Mouse (Mus musculus): Measurements from ENCODE around the gene Slc9a8. TPM values are rescaled to one million over a fixed set of nuclear protein-coding genes. Genes with fewer than 3 reads are reported as not detected.

Slc9a8 gene
- polyA plus RNA-seq, 1 experiment = 75.4 TPM

DNA sequence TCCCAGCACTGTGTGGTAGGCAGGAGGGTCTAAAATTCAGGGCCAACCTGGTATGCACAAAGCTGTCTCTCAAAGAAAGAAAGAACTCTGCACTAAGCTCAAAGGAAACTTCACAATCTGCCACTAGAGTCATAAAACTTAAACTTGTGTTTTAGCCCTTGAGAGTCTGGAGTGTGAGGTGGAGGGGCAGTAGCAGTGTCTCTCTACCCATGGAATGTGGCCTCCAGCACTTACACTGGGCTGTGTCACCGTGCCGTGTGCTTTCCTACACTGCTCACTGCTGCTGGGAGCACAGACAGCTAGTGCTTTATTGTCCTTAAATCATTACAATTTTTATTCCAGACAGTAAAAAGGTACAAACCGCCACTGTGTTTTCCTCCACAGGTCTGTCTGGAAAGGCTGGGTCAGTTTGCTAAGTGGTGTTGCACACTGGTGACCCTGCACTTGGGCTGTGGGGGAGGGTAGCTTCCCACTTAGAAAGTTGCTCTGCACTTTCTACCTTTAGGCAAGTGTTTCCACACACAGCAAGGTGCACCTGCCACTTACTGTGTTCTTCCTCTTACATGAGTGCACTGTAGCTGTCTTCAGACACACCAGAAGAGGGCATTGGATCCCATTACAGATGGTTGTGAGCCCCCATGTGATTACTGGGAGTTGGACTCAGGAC, 86.3 kb downstream of the Slc9a8 start:
- 99% methylated on average over 3 of the region's 3 CpGs for WGBS
- no peak overlapping the region for H3K27ac ChIP-seq (ENCODE audit: control insufficient read depth, insufficient read depth, low read length)

DNA sequence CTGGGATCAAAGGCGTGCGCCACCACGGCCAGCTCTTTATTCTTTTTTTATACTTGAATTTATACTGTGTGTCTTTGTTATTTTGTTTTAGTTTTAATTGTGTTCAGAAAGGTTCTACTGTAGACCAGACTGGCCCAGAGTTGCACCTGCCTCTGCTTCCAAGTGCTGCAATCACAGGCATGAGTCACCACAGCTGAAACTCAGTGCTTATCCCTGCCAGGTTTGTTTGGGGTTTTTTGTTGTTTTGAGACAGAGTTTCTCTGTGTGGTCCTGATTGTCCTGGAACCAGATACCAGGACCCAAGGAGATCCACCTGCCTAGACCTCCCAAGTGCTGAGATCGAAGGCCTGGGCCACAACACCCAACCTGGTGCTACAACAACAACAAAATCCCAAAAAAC, 87.1 kb downstream of the Slc9a8 start:
- 97% methylated on average over 4 of the region's 4 CpGs for WGBS
- Histone ChIP-seq H3K27me3 (ENCODE audit: control insufficient read depth, insufficient read depth, low read length) (no peaks in the 10 kb centered on the region), H3K36me3 (ENCODE audit: control insufficient read depth, insufficient read depth, low read length) (peaks cover 46% of the 10 kb centered on the region), H3K4me3 (ENCODE audit: control insufficient read depth, insufficient read depth, low read length) (no peak overlapping the region), H3K27ac (ENCODE audit: control insufficient read depth, insufficient read depth, low read length) (no peak overlapping the region), H3K4me1 (replicated peaks; ENCODE audit: control insufficient read depth, insufficient read depth, low read length) (peaks cover 38% of the 10 kb centered on the region)
- TF ChIP-seq CTCF (IDR thresholded peaks at IDR 0.05; ENCODE audit: borderline replicate concordance, control insufficient read depth, extremely low read depth, insufficient read depth, low read length, poor library complexity) (no peak), POLR2A (IDR thresholded peaks at IDR 0.05; ENCODE audit: control insufficient read depth, extremely low read depth, insufficient read depth, low read length, poor library complexity) (no peak)
- no peak for DNase-seq

More for the DNA sequence above, 86.3 kb downstream of the Slc9a8 start:
- no peak for DNase-seq
- Histone ChIP-seq H3K4me3 (ENCODE audit: control insufficient read depth, insufficient read depth, low read length) (no peak overlapping the region), H3K4me1 (replicated peaks; ENCODE audit: control insufficient read depth, insufficient read depth, low read length) (peaks cover 38% of the 10 kb centered on the region), H3K27me3 (ENCODE audit: control insufficient read depth, insufficient read depth, low read length) (no peaks in the 10 kb centered on the region), H3K36me3 (ENCODE audit: control insufficient read depth, insufficient read depth, low read length) (peaks cover 39% of the 10 kb centered on the region)
- TF ChIP-seq CTCF (IDR thresholded peaks at IDR 0.05; ENCODE audit: borderline replicate concordance, control insufficient read depth, extremely low read depth, insufficient read depth, low read length, poor library complexity) (no peak), POLR2A (IDR thresholded peaks at IDR 0.05; ENCODE audit: control insufficient read depth, extremely low read depth, insufficient read depth, low read length, poor library complexity) (no peak)

GRCm38 (mm10) chr2:167510485-167510884, 89.0 kb downstream of the Slc9a8 start:
- WGBS = 36% methylated on average over 3 of the region's 3 CpGs
- TF ChIP-seq POLR2A (IDR thresholded peaks at IDR 0.05; ENCODE audit: control insufficient read depth, extremely low read depth, insufficient read depth, low read length, poor library complexity) (no peak), CTCF (IDR thresholded peaks at IDR 0.05; ENCODE audit: borderline replicate concordance, control insufficient read depth, extremely low read depth, insufficient read depth, low read length, poor library complexity) (no peak)
- Histone ChIP-seq H3K36me3 (ENCODE audit: control insufficient read depth, insufficient read depth, low read length) (peaks cover 65% of the 10 kb centered on the region), H3K4me1 (replicated peaks; ENCODE audit: control insufficient read depth, insufficient read depth, low read length) (peaks cover 24% of the 10 kb centered on the region), H3K27ac (ENCODE audit: control insufficient read depth, insufficient read depth, low read length) (peak overlapping the region; percentile 80), H3K4me3 (ENCODE audit: control insufficient read depth, insufficient read depth, low read length) (no peak overlapping the region), H3K27me3 (ENCODE audit: control insufficient read depth, insufficient read depth, low read length) (no peaks in the 10 kb centered on the region)
- peak; percentile 33 for DNase-seq

GRCm38 (mm10) chr2:167512365-167512764, 90.9 kb downstream of the Slc9a8 start:
- no peak for TF ChIP-seq CTCF (IDR thresholded peaks at IDR 0.05; ENCODE audit: borderline replicate concordance, control insufficient read depth, extremely low read depth, insufficient read depth, low read length, poor library complexity)
- no peak for TF ChIP-seq POLR2A (IDR thresholded peaks at IDR 0.05; ENCODE audit: control insufficient read depth, extremely low read depth, insufficient read depth, low read length, poor library complexity)
- DNase-seq = no peak
- H3K27me3 ChIP-seq (ENCODE audit: control insufficient read depth, insufficient read depth, low read length) = no peaks in the 10 kb centered on the region
- 97% methylated on average over 9 of the region's 9 CpGs for WGBS
- H3K36me3 ChIP-seq (ENCODE audit: control insufficient read depth, insufficient read depth, low read length) = peaks cover 80% of the 10 kb centered on the region
- peaks cover 18% of the 10 kb centered on the region for H3K4me1 ChIP-seq (replicated peaks; ENCODE audit: control insufficient read depth, insufficient read depth, low read length)
- H3K27ac ChIP-seq (ENCODE audit: control insufficient read depth, insufficient read depth, low read length) = no peak overlapping the region
- H3K4me3 ChIP-seq (ENCODE audit: control insufficient read depth, insufficient read depth, low read length) = no peak overlapping the region

DNA sequence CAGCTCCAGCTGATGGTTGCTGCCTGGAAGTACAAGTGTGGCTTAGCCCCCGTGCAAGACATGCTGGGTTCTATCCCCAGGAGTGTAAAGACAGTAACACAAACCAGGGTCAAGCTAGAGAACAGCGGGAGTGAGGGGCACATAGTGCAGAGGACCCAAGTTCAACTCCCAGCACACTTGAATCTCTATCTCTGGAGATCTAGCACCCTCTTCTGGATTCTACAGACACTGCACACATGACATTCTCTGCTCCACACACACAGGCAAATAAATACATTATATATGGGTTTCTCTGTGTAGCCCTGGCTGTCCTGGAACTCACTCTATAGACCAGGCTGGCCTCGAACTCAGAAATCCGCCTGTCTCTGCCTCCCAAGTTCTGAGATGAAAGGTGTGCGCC, 91.5 kb downstream of the Slc9a8 start:
- 95% methylated on average over 5 of the region's 5 CpGs for WGBS
- Histone ChIP-seq H3K27ac (ENCODE audit: control insufficient read depth, insufficient read depth, low read length) (no peak overlapping the region), H3K36me3 (ENCODE audit: control insufficient read depth, insufficient read depth, low read length) (peaks cover 80% of the 10 kb centered on the region), H3K27me3 (ENCODE audit: control insufficient read depth, insufficient read depth, low read length) (no peaks in the 10 kb centered on the region), H3K4me1 (replicated peaks; ENCODE audit: control insufficient read depth, insufficient read depth, low read length) (peaks cover 15% of the 10 kb centered on the region), H3K4me3 (ENCODE audit: control insufficient read depth, insufficient read depth, low read length) (no peak overlapping the region)
- DNase-seq = peak; percentile 37
- TF ChIP-seq POLR2A (IDR thresholded peaks at IDR 0.05; ENCODE audit: control insufficient read depth, extremely low read depth, insufficient read depth, low read length, poor library complexity) (no peak), CTCF (IDR thresholded peaks at IDR 0.05; ENCODE audit: borderline replicate concordance, control insufficient read depth, extremely low read depth, insufficient read depth, low read length, poor library complexity) (no peak)

- peaks cover 70% of the 10 kb centered on the region for H3K36me3 ChIP-seq (ENCODE audit: control insufficient read depth, insufficient read depth, low read length)
- no peak for DNase-seq
- TF ChIP-seq POLR2A (IDR thresholded peaks at IDR 0.05; ENCODE audit: control insufficient read depth, extremely low read depth, insufficient read depth, low read length, poor library complexity) (no peak), CTCF (IDR thresholded peaks at IDR 0.05; ENCODE audit: borderline replicate concordance, control insufficient read depth, extremely low read depth, insufficient read depth, low read length, poor library complexity) (no peak)
- no peak overlapping the region for H3K27ac ChIP-seq (ENCODE audit: control insufficient read depth, insufficient read depth, low read length)
- peaks cover 11% of the 10 kb centered on the region for H3K4me1 ChIP-seq (replicated peaks; ENCODE audit: control insufficient read depth, insufficient read depth, low read length)
- over 99% methylated on average over 4 of the region's 4 CpGs for WGBS
- no peaks in the 10 kb centered on the region for H3K27me3 ChIP-seq (ENCODE audit: control insufficient read depth, insufficient read depth, low read length)
- no peak overlapping the region for H3K4me3 ChIP-seq (ENCODE audit: control insufficient read depth, insufficient read depth, low read length)
Measured at GRCm38 (mm10) chr2:167514641-167515040, 93.1 kb downstream of the Slc9a8 start.
